Mouse (Mus musculus): ENCODE measurements around the gene Sec63.

Gene Sec63

DNA sequence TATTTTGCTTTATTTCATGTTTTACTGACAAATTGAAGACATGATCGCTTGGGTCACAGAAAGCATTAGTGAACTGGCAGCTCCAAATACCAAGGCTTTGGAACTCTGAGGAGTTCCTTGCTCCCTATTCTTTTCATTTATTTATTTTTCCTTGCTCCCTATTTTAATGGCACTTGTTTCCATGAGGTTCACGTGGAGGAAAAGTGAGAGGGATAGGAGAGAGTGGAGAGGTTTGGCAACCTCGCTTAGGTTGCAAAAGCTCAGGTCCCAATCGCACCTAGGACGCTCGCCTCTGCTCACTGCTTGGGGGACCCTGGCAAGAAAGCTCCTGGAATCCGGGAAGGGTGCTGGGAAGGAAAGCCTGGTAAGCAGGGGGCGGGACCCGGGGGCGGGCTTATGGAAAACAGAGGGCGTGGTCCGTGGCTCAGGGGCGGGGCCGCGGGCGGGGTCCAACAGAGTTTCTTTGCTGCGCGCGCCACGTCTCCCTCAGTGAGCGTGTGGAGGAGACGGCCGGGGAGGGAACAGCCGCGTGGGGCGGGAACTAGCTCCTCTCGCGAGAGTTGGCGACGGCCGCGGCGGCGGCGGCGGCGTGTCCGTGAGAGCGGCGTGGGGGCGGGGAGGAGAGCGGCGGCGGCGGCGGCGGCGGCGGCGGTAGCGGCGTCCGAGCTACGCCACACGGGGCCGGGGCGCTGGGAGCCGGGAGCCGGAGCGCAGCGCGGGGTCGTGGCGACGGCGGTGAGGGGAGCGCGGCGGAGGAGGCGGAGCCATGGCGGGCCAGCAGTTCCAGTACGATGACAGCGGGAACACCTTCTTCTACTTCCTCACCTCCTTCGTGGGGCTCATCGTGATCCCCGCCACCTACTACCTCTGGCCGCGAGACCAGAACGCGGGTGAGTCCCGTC, at the start of gene Sec63:
TSS of gene Sec63 (plus strand) at position 498 of the 902 bp plus-strand sequence.
- peak; percentile 96 to 99 for DNase-seq (ENCODE audit: low spot score in 2 of 2)

DNA sequence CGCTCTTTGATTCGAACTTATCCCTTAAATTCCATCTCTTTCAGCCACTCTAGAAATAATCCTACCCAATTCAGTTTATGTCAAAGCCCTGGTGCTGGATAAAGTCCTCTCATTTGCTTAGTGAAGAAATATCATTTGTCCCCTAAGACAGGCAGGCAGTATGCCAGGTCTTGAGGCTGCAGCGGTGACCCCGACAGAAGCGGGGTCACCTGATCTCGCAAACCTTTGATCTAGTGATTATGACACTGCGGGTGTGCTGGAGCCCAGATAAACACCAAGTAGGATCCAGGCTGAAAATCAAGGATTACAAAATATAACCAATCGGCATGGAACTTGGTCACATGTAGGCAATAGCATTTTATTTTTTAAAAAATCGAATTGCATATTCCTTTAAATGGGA, 46.6 kb upstream of the Sec63 start:
- no peak for DNase-seq (ENCODE audit: low spot score in 2 of 2)

DNA sequence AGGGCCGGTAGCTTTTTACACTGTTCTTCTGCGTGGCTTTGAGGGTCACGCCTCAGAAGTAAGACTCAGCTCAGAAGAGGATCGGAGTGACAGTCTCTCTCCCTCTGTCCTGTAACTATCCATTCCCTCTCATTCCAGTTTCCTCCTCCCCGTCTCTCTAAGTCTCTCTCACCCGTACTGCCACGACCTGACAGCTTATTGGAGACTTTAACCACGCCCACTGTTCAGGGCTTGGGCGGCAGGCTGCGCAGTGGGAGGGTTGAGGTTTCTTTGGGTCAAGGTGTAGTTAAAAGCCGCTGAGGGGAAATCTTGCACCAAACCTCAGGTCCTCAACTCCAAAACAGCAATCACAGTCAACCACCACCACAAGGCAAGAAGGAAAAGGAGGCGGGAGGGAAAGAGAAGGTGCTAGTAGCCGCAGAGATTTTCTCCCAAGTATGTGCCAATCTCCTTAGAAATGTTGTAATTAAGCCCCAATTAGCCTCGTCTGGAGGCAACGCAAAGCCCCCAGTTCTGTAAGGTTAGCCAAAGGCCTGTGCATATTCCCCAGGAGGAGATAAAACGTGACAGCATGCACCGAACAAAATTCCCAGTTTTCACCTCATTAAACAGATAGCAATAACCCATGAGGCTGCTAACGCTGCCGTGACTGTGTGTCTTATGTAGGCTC, 45.8 kb upstream of the Sec63 start:
- no peak for DNase-seq (ENCODE audit: low spot score in 2 of 2)

DNA sequence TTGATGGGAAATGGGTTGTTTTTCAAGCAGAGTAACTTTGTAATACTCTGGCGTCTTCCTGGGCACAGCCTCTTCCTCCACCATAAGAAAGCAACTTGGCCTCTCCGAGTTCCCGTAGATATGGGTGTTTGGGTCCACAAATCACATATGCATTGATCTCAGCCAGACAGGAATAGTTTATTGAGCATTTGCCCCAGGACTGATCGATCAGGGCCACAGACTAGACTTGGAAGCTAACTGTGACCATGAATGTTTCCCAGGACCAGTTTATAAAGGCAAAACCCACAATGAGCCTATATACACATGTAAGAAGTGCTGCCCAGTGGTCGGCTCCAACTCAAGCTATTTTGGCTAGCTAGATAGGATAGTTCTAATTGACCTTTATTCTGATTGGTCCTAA, 39.2 kb upstream of the Sec63 start:
- no peak for DNase-seq (ENCODE audit: low spot score in 2 of 2)

DNA sequence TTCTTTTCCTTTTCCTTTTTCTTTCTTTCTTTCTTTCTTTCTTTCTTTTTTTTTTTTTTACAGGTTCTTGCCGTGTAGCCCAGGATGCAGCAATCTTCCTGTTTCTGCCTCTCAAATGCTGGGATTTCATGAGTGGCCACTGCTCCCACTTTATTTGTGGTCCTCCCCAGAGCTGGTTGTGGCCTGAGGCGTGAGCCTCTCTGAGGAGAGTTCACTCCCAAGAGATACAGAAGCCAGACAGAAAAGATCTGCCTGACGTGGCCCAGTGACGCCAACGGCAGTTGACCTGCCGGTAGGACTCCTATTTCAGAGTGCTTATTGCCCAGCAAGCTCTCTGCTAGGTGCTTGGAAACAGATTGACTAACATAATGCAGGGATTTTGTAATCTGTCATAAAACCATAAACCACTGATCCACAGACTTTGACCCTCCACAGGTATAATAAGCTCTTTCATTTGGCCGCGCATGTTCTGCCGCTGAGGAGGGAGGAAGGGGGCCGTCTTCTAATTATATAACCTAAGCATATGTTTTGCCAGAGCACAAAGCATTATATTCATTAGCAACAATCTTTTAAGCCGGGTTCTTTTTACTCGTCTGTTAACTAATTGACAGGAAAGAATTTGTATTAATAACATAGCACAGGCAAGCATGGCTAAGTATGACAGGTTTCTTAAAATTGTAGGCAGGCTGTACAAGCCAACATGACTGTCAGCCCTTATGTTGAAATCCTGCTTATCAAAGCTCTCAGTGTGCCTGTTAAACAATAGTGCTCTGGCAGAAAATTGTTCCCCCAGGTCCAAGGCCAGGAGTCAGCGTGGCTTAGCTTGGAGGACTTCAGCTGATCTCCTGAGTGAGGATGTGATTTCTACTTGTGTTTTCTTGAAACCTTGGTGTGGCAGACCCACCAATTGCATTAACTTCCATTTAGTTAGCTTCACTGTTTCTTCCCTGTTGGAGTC, 37.7 kb upstream of the Sec63 start:
- DNase-seq (ENCODE audit: low spot score in 2 of 2), result no peak

DNA sequence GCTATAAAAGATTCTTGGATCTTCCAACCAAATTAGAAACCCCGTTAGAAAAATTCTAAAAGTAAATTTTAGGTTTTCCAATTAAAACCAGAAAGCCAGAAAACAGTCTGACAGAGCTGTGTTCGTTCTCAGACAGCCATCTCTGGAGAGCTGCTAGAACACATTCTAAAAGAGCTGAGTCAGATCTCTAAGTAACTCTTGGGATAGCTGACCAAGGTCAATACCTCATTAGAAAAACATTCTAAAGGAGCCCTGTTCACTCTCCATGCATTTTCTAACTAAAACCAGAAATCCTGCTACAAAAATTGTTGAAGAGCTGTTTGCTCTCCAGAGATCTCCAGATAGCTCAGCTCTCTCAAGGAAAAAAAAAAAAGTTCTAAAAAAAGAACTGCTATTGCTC, 31.7 kb upstream of the Sec63 start:
- no peak for DNase-seq (ENCODE audit: low spot score in 2 of 2)

DNA sequence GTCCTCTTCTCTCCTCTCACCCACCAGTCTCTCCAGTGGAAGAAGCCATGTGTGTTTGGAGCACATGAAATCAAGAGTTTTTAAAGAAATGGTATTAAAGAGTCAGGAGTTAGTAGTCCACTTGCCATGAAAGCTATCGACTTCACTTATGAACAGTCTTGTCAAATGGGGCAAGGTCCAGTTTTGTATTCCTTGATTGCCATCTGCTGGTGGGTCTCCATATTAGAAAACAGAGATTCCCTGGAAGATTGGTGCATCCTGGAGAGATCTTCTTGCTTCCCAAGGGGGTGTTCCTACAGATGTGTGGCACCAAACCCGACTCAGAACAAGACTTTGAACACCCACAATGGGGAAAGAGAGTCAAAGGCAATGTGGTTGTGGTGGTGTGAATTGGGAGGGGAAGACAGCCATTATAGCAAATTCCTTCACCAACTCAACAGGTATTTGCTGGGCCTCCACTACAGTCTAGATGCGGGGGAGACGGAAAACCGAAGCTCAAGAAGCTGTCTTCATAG, 26.7 kb upstream of the Sec63 start:
- no peak for DNase-seq (ENCODE audit: low spot score in 2 of 2)

DNA sequence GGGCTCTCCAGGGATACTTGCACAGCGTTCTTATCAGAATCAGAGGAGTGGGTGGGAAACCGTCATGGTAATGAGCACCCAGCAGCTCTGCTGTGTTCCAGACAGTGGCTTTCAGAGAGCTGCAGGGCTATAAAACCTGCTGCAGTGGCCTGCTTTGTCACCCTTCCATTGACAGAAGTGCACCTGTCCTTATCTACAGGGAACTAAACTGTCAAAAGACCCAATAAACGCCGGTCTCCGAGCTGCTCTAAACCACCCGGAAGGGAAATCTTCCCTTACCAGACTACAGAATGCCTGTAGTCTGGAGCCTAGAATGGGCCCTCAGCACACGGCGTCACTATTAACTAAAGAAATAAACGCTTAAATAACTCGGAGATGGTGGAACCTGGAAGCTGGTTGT, 9.5 kb upstream of the Sec63 start:
- no peak for DNase-seq (ENCODE audit: low spot score in 2 of 2)

DNA sequence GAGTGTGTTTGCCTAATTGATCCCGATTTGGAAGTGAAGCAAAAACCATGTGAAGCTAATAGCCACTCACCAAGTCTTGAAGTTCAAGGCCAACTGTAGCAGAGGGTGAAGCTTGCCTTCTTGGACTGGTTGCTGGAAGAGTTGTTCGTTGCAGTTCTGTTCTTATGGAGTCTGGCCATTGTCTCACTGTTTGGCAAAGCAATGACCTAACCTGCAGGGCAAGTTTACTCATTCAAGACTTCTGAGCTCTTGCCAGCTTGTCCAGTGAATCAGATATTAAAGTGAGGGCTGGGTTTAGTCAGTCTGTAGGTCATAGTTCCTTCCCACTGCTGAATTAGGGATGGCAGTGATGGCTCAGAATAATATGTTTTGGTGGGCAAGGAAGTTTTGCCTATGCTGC, 7.0 kb upstream of the Sec63 start:
- no peak for DNase-seq (ENCODE audit: low spot score in 2 of 2)

DNA sequence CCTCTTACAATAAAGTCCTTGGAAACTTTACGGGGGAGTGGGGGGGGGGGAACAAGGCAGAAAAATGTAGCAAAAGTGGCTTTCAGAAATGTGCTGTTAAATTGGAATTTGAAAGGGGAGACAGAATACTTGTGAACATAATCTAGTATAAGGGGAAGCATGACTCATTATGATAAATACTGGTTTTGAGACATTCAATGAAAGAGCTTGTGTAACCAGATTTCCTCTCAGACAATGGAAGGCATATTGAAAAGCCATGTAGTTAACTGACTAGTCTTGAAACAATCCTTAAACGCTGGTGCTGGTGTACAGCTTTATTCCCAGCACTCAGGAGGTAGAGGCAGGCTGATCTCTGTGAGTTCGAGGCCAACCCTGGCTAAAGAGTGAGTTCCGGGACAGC, 1.6 kb upstream of the Sec63 start:
- no peak for DNase-seq (ENCODE audit: low spot score in 2 of 2)

DNA sequence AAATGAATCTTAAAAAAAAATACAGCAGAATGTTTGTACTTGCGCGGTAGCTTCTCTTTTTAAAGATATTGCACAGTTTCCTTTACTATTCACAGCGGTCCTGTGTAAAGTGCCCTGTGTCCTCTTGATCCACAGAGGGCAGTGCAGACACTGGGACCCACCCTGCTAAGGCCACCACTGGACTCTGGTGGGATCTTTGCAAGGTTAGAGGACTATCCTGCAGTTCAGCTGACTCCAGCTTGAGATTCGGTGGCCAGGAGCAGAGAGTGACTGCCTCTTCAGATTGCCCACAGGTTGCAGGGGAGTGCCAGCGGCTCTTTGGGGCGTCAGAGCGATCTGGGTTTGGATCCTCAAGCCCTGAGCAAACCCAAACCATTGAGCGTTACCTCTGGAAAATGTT, 967 bp upstream of the Sec63 start:
- peak in 1 of 2 experiments; percentile 21 for DNase-seq (ENCODE audit: low spot score in 2 of 2)

DNA sequence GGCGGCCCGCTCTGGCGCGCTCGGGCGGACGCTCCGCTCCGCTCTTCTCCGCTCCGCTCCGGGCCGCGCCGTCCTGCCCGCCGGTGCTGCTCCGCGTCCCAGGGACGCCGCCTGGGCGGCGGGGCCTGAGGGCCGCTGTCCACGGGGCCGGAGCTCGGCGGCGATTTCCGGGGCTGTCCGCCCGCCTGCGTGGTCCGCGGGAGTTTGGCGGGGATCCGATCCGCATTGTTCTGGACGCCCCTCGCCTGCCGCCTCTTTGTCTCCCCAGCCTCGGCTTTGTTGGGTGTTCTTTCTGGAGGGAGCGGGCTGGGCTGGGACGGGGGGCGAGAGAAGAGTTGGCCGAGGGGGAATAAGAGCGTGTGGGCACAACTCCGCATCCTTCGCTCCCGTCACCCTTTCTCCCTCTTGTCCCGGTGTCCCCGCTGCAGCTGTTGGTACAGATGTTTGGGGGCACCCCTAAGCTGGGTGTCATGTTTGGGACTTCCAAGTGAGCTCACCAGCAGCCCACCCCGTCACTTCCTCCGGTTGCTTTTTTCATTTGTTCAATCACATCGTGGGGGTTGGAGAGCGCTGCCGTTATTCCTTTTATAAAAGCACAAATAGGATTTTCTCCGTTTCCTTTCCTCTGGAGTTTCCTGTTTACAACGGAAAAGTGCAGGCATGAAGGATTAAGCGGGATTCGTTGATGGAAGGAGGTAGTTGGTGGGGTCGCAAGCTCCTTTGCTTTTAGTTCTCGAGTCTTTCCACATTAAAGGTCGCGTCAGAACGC, 789 bp downstream of the Sec63 start:
- peak in 1 of 2 experiments; percentile 59 for DNase-seq (ENCODE audit: low spot score in 2 of 2)

DNA sequence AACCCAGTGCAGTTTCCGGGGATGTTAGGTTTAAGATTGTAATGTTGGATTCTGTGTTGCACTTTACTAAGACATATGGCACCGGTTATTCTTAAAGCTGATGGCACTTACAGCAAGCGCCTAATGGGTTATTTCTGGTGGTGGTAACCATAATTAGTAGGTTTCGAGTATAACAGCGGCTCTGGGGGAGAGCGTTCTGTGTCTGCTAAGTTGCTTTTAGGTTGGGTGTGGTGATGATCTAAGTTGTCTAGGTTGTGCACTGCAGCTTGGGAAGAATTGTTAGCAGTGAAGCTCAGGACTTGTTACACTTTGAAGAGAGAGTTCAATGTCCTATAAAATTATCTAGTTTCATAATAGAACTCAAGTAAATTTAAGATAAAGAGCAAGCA, 1.4 kb downstream of the Sec63 start:
- no peak for DNase-seq (ENCODE audit: low spot score in 2 of 2)

DNA sequence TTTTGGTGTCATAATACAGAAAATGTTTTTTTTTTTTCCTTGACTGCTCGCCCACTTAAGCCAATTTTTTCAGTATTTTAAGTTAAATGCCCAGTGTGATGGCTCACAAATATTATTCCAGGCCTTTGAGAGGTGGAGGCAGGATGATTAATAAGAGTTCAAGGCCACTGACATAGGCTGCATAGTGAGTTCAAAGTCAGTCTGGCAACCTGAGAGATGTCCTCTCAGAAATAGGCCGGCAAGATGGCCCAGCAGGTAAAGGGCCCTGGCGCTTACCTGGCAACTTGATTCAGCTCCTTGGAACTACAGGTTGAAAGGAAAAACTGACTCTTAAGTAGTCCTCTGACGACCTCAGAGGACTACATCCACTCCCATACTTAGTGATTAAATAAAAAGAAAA, 1.9 kb downstream of the Sec63 start:
- no peak for DNase-seq (ENCODE audit: low spot score in 2 of 2)

DNA sequence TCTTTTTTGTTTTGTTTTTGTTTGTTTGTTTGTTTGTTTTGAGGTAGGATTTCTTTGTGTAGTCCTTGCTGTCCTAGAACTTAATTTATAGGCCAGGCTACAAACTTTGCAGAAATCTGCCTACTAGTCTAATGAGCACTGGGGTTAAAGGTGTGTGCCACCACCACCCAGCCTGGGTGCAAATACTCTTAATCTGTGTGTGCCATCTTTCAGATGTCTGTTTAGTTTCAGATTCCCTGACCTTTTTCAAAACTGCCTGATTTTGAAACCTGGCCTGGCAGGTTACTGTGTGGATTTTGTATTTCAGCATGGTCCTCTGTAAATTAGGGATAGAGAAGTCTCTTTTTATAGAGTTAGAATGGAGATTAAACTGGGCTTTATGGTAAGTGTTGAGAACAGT, 4.0 kb downstream of the Sec63 start:
- no peak for DNase-seq (ENCODE audit: low spot score in 2 of 2)

DNA sequence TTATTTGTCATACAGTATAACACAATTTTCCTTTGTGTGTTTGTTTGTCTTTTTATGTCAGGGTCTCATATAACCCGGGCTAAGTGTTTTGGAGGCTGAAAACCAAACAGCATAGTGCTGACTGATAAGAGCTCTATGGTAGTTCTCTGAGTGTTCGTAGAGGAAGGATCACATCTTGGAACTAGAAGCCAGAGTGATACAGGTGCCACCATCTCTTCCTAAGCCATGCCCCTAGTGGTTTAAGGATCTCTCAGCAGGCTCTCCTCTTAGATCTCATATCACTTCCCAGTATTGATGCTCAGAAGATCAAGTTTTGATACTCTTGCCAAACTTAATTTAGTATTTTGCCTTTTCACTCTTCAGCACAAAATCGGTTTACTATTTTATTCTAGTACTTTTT, 14.2 kb downstream of the Sec63 start:
- DNase-seq (ENCODE audit: low spot score in 2 of 2), result no peak

DNA sequence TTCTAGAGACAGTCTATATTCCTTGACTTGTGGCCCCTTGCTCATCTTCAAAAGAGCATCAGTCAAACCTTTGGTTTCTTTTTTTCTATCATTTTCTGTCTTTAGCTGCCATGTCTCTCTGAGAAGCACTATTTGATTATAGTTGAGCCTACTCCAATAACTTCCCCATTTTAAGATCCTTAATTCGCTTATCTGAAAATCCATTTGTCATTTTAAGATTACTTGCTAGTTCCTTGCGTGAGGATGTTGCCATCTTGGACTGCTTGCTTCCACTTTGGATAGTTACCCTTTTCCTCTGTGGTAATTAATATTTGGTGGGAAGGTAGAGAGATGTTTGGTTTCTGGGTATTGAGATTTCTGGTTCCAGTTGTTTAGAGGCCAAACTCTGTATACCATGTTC, 19.5 kb downstream of the Sec63 start:
- no peak for DNase-seq (ENCODE audit: low spot score in 2 of 2)

DNA sequence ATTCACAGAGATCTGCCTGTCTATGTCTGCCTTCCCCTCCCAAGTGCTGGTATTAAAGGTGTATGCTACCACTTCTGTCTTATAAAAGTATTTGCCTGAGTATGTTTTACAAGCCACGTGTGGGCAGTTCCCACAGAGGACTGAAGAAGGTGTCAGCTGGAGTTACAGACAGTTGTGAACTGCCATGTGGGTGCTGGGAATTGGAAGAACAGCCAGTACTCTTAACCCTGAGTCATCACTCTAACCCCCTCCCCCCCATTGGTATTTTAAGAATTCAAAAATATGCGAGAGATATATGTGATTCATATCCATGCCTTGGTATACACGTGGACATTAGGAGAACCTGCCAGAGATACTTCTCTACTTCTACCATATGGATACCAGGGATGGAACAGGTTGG, 20.4 kb downstream of the Sec63 start:
- no peak for DNase-seq (ENCODE audit: low spot score in 2 of 2)

DNA sequence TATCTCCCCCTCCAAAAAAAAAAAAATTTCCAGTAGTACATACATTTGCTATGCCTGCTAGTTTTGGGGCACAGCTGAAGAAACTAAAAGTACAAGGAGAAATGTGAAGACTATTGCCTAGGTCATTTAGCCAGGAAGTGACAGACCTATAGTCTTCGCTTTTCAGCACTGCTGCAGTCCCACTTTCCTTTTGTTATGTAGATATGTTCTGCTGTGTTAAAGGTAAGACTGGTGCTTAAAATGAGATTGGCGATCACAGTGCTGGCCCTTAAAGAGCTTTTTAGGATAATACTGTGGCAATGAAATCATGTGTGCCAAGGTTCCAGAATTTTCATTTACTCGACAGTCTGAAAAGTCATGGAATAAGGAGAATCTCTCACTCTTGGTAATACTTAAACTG, 39.6 kb downstream of the Sec63 start:
- DNase-seq (ENCODE audit: low spot score in 2 of 2), result no peak

DNA sequence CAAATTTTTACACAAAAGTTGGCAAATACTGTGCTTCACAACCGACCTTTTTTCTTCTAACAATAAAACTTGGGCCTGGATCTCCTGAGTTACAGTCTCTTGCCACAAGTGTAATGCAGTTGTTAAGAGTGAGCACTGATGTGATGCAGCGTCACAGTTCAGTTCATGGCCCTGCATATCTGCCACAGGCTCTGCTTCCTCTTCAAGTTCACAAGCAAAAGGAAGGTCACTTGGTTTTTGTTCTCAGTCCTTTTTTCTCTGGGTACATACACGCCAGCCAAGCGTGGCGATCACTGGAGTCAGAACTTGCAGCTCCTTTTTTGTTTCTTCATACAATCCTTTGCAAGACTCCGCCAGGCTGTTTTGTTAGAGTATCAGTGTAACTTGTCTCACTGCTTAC, 64.6 kb downstream of the Sec63 start:
- peak in 1 of 2 experiments; percentile 36 for DNase-seq (ENCODE audit: low spot score in 2 of 2)

DNA sequence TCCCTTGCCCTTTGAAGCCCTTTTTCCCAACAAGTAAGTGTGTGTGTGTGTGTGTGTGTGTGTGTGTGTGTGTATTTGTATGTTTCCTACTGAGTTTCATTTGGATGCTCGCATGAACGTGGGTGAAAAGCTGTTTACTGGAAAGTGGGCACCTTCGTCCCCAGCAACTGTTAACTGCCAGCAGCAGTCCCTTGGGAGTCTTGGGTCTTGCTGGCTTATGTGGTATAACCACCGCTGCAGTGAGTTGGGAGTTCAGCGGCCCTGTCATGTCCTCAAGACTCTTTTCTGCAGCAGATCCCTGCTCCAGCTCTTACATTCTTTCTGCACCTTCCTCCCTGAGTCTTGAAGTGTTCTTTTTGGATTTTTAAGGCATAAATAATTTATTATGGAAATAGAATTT, 65.9 kb downstream of the Sec63 start:
- peak in 1 of 2 experiments; percentile 38 for DNase-seq (ENCODE audit: low spot score in 2 of 2)
